Mouse (Mus musculus) embryonic fibroblast, embryonic 13.5 days (primary cell): ENCODE measurements around the gene Adgrf3.

Experiments
- CTCF ChIP-seq: IDR thresholded peaks from 2 replicates; pipeline ENCODE4 v1.5.1; 2011; ENCODE audit warnings: mild to moderate bottlenecking, control low read depth, low read length, moderate library complexity, borderline replicate concordance; ENCODE audit not compliant: insufficient read depth
- POLR2A ChIP-seq: IDR thresholded peaks from 2 replicates; pipeline ENCODE4 v1.6.1; 2011; ENCODE audit warnings: low read depth, mild to moderate bottlenecking, control low read depth, low read length, moderate library complexity

DNA sequence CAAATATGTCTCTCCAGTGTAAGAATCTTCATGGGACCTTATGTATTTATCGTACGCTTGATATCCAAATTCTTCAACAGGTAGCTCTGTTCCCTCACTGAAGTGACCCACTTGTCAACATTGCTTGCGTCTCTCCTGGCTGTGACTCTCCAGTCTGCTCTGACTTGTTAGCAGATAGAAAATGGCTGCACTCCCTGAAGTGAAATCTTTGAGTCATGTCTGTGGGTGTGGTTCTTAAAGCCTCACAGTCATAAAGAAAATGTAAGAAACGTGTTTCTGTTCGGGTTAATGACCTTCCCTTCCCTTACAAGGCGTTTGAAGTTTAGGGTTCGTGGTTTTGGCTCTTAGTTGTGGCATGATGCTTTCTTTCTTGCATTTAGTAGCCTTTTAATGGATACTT lies 35.0 kb upstream of the Adgrf3 start:
- TF ChIP-seq CTCF = no peak
- no peak for TF ChIP-seq POLR2A
